Mouse (Mus musculus) olfactory bulb, adult 2 months (tissue): ENCODE measurements around the gene Srp68.

ENCODE experiments used
- CTCF ChIP-seq: fragments of 200-500 bp; IDR thresholded peaks from 2 replicates; pipeline ENCODE4 v1.5.1; 2012; ENCODE audit warnings: low read depth, mild to moderate bottlenecking, low read length, moderate library complexity; ENCODE audit not compliant: insufficient read depth
- POLR2A ChIP-seq: fragments of 200-500 bp; IDR thresholded peaks from 2 replicates; pipeline ENCODE4 v1.6.1; 2012; ENCODE audit warnings: mild to moderate bottlenecking, low read depth, low read length, moderate library complexity; ENCODE audit not compliant: insufficient read depth

DNA sequence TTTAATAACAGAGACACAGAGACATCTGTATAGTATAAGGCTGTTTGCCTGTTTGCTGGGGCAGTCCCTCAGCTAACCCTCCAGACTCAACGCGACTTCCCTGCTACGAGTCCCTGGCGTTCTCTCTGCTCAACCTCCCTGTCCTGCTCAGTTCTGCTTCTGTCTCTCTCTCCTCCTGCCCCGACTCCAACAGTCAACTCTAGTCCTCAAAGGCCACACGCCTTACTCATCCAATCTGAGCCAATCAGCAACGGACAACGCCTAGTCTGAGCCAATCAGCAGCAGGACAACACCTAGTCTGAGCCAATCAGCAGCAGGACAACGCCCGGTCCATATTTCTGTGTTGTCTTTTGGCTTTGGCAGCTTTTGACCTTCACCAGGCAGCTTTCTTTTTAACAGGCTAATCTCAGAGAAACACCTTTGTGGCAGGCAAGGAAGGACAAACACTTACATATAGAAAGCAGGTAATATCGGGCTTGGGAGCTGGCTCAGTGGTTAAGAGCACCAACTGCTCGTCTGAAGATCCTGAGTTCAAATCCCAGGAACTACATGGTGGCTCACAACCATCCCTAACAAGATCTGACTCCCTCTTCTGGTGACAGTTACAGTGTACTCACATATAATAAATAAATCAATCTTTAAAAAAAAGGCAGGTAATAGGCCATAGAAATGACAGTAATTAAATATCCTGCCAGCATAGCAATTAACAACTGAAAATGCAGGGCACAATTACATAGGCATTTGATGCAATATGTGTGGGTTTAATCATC, 33.9 kb upstream of the Srp68 start:
- TF ChIP-seq CTCF (no peak), POLR2A (no peak)
